Mouse (Mus musculus) MEL (cell line): Measurements from ENCODE around the gene Arhgef39. TPM values are rescaled to one million over a fixed set of nuclear protein-coding genes. Genes with fewer than 3 reads are reported as not detected.

Experiments
- DNase-seq: peaks from one replicate; pipeline ENCODE4 v3.0.0; 2011; ENCODE audit warnings: low read depth, low spot score
- H3K27ac ChIP-seq: 2 replicates; pipeline ENCODE4 v1.5.1; 2012; ENCODE audit warnings: low read depth, mild to moderate bottlenecking, control low read depth, low read length, moderate library complexity; ENCODE audit not compliant: control insufficient read depth
- H3K27me3 ChIP-seq, 2 experiments: fragments of 150-350 bp in 1 of 2; sonication (generic) in 1 of 2; 2 replicates each; pipeline ENCODE4 v1.6.1; 2012; ENCODE audit warnings: low read length in 2 of 2, mild to moderate bottlenecking in 2 of 2, improper control_type of control experiment in 1 of 2, moderate library complexity in 1 of 2; ENCODE audit not compliant: insufficient read depth in 2 of 2, control insufficient read depth in 1 of 2
- H3K36me3 ChIP-seq, 2 experiments: 2 replicates each; pipeline ENCODE4 v1.6.1; 2012 to 2014; ENCODE audit warnings: low read length in 2 of 2, improper control_type of control experiment in 1 of 2, inconsistent platforms in 1 of 2, mild to moderate bottlenecking in 1 of 2; ENCODE audit not compliant: insufficient read depth in 2 of 2, control insufficient read depth in 1 of 2
- H3K4me1 ChIP-seq, 2 experiments: fragments of 150-350 bp in 1 of 2; sonication (generic) in 1 of 2; 2 replicates each; pipeline ENCODE4 v1.6.1; 2012; ENCODE audit warnings: low read length in 2 of 2, improper control_type of control experiment in 1 of 2, mild to moderate bottlenecking in 1 of 2; ENCODE audit not compliant: insufficient read depth in 2 of 2, control insufficient read depth in 1 of 2
- H3K4me3 ChIP-seq, 2 experiments: fragments of 150-350 bp in 1 of 2; sonication (generic) in 1 of 2; 2 replicates each; pipeline ENCODE4 v1.5.1; 2012; ENCODE audit warnings: low read depth in 2 of 2, low read length in 2 of 2, mild to moderate bottlenecking in 2 of 2, moderate library complexity in 2 of 2, control low read depth in 1 of 2, improper control_type of control experiment in 1 of 2; ENCODE audit not compliant: control insufficient read depth in 1 of 2, insufficient read depth in 1 of 2
- H3K79me2 ChIP-seq: 2 replicates; pipeline ENCODE4 v1.6.1; 2012; ENCODE audit warnings: mild to moderate bottlenecking, low read length, moderate library complexity; ENCODE audit not compliant: control insufficient read depth, poor library complexity, insufficient read depth
- H3K9ac ChIP-seq: 2 replicates; pipeline ENCODE4 v1.6.1; 2012; ENCODE audit warnings: low read depth, mild to moderate bottlenecking, control low read depth, low read length, moderate library complexity; ENCODE audit not compliant: control insufficient read depth, poor library complexity, severe bottlenecking
- H3K9me3 ChIP-seq: fragments of 150-350 bp; sonication (generic); replicated peaks from 2 replicates; pipeline ENCODE4 v1.6.1; 2012; ENCODE audit warnings: mild to moderate bottlenecking, low read length, improper control_type of control experiment, moderate library complexity; ENCODE audit not compliant: insufficient read depth
- BHLHE40 ChIP-seq: IDR thresholded peaks from 2 replicates; pipeline ENCODE4 v1.6.1; 2012; ENCODE audit warnings: low read depth, mild to moderate bottlenecking, inconsistent platforms, low read length, improper control_type of control experiment, borderline replicate concordance
- CTCF ChIP-seq, 3 experiments: IDR thresholded peaks in 2 of 3; conservative IDR thresholded peaks in 1 of 3; 2 replicates each; pipeline ENCODE4 v1.5.1; 2011 to 2012; ENCODE audit warnings: low read length in 3 of 3, low read depth in 2 of 3, mild to moderate bottlenecking in 2 of 3, improper control_type of control experiment in 1 of 3, inconsistent platforms in 1 of 3, mixed read lengths in 1 of 3, moderate library complexity in 1 of 3; ENCODE audit not compliant: control insufficient read depth in 1 of 3, insufficient read depth in 1 of 3, poor library complexity in 1 of 3, severe bottlenecking in 1 of 3
- E2F4 ChIP-seq: IDR thresholded peaks from 2 replicates; pipeline ENCODE4 v1.6.1; 2011; ENCODE audit warnings: low read depth, low read length, improper control_type of control experiment, borderline replicate concordance
- EP300 ChIP-seq, 2 experiments: IDR thresholded peaks; 2 replicates each; pipeline ENCODE4 v1.6.1; 2011; ENCODE audit warnings: improper control_type of control experiment in 2 of 2, low read length in 2 of 2, low read depth in 1 of 2, mild to moderate bottlenecking in 1 of 2
- ETS1 ChIP-seq: IDR thresholded peaks from 2 replicates; pipeline ENCODE4 v1.6.1; 2012; ENCODE audit warnings: low read depth, mild to moderate bottlenecking, inconsistent platforms, low read length, improper control_type of control experiment, moderate library complexity
- GABPA ChIP-seq: IDR thresholded peaks from 2 replicates; pipeline ENCODE4 v1.6.1; 2012; ENCODE audit warnings: low read depth, mild to moderate bottlenecking, inconsistent platforms, low read length, improper control_type of control experiment, moderate library complexity
- HCFC1 ChIP-seq: IDR thresholded peaks from 2 replicates; pipeline ENCODE4 v1.6.1; 2012; ENCODE audit warnings: low read depth, mild to moderate bottlenecking, inconsistent platforms, low read length, improper control_type of control experiment, moderate library complexity
- JUND ChIP-seq: IDR thresholded peaks from 2 replicates; pipeline ENCODE4 v1.6.1; 2011; ENCODE audit warnings: low read depth, mild to moderate bottlenecking, improper control_type of control experiment, low read length
- MAX ChIP-seq: IDR thresholded peaks from 2 replicates; pipeline ENCODE4 v1.6.1; 2011; ENCODE audit warnings: low read length, improper control_type of control experiment
- MAZ ChIP-seq: IDR thresholded peaks from 2 replicates; pipeline ENCODE4 v1.6.1; 2012; ENCODE audit warnings: low read depth, mild to moderate bottlenecking, inconsistent platforms, low read length, improper control_type of control experiment
- MEF2A ChIP-seq: IDR thresholded peaks from 2 replicates; pipeline ENCODE4 v1.6.1; 2014; ENCODE audit warnings: low read depth, mild to moderate bottlenecking, inconsistent platforms, low read length, improper control_type of control experiment; ENCODE audit not compliant: poor library complexity, insufficient replicate concordance, severe bottlenecking; ENCODE audit errors: extremely low read depth
- MYB ChIP-seq: IDR thresholded peaks from 2 replicates; pipeline ENCODE4 v1.6.1; 2011; ENCODE audit warnings: mild to moderate bottlenecking, low read depth, low read length, improper control_type of control experiment
- MYC ChIP-seq: IDR thresholded peaks from 2 replicates; pipeline ENCODE4 v1.6.1; 2011; ENCODE audit warnings: low read depth, mild to moderate bottlenecking, low read length, improper control_type of control experiment, moderate library complexity
- NELFE ChIP-seq: IDR thresholded peaks from 2 replicates; pipeline ENCODE4 v1.6.1; 2011; ENCODE audit warnings: low read depth, low read length, improper control_type of control experiment
- POLR2AphosphoS5 ChIP-seq: IDR thresholded peaks from 2 replicates; pipeline ENCODE4 v1.6.1; 2012; ENCODE audit warnings: low read depth, borderline replicate concordance, mild to moderate bottlenecking, inconsistent platforms, low read length, moderate library complexity, mixed read lengths
- SIN3A ChIP-seq: IDR thresholded peaks from 2 replicates; pipeline ENCODE4 v1.6.1; 2012; ENCODE audit warnings: low read length, improper control_type of control experiment, inconsistent platforms
- TAL1 ChIP-seq: IDR thresholded peaks from 2 replicates; pipeline ENCODE4 v1.6.1; 2012; ENCODE audit warnings: mild to moderate bottlenecking, inconsistent platforms, low read length, moderate library complexity, mixed read lengths
- TBP ChIP-seq: IDR thresholded peaks from 2 replicates; pipeline ENCODE4 v1.8.0; 2011; ENCODE audit warnings: low read depth, low read length, improper control_type of control experiment
- TCF12 ChIP-seq: IDR thresholded peaks from 2 replicates; pipeline ENCODE4 v1.6.1; 2014; ENCODE audit warnings: low read depth, mild to moderate bottlenecking, inconsistent platforms, low read length, improper control_type of control experiment, moderate library complexity
- USF2 ChIP-seq, 2 experiments: IDR thresholded peaks; 2 replicates each; pipeline ENCODE4 v1.6.1; 2011 to 2012; ENCODE audit warnings: improper control_type of control experiment in 2 of 2, low read length in 2 of 2, borderline replicate concordance in 1 of 2, inconsistent platforms in 1 of 2, low read depth in 1 of 2, mild to moderate bottlenecking in 1 of 2; ENCODE audit not compliant: insufficient read depth in 1 of 2
- ZMIZ1 ChIP-seq: IDR thresholded peaks from 2 replicates; pipeline ENCODE4 v1.6.1; 2012; ENCODE audit warnings: low read depth, mild to moderate bottlenecking, inconsistent platforms, low read length, improper control_type of control experiment, moderate library complexity
- ZNF384 ChIP-seq: IDR thresholded peaks from 2 replicates; pipeline ENCODE4 v1.6.1; 2012; ENCODE audit warnings: low read depth, mild to moderate bottlenecking, inconsistent platforms, low read length, improper control_type of control experiment
- polyA plus RNA-seq, 2 experiments: library from polyadenylated mRNA; stranded (reverse) in 1 of 2; unstranded in 1 of 2; fragments of >175 nt in 1 of 2; fragments of >200 nt in 1 of 2; gene quantifications; 2 replicates each; pipeline versions ENCODE4 v1.2.1 to v1.2.4; 2012; ENCODE audit warnings: low replicate concordance in 2 of 2, low read depth in 1 of 2; ENCODE audit not compliant: insufficient read length in 2 of 2, insufficient read depth in 1 of 2, missing spikeins in 1 of 2
- total RNA-seq: library from RNA; depleted of rRNA; stranded (reverse); fragments of 300-350 nt; gene quantifications from 2 replicates; pipeline ENCODE4 v1.2.3, GENCODE M21; 2012

Gene Arhgef39
- total and polyA plus RNA-seq, 3 experiments: 26.3 to 56.7 TPM; not detected in 1

- no peak for TF ChIP-seq GABPA
- no peak for TF ChIP-seq HCFC1
- no peak for TF ChIP-seq ZNF384
Observed at GRCm38 (mm10) chr4:43470301-43470700, 29.2 kb downstream of the Arhgef39 start (continued).

GRCm38 (mm10) chr4:43466872-43467271, 32.6 kb downstream of the Arhgef39 start:
- TF ChIP-seq USF2 (IDR thresholded peaks at IDR 0.05; ENCODE audit: borderline replicate concordance in 1 of 2, insufficient read depth in 1 of 2, low read depth in 1 of 2, low read length in 2 of 2) (no peak), MAZ (no peak), MEF2A (no peak), MAX (no peak), CTCF (IDR thresholded peaks at IDR 0.05 in 2 of 3, conservative IDR thresholded peaks at IDR 0.05 in 1 of 3; ENCODE audit: control insufficient read depth in 1 of 3, insufficient read depth in 1 of 3, low read depth in 2 of 3, low read length in 3 of 3, poor library complexity in 1 of 3, severe bottlenecking in 1 of 3) (no peak), SIN3A (no peak), TCF12 (no peak), BHLHE40 (no peak), POLR2AphosphoS5 (no peak), ZMIZ1 (no peak), JUND (no peak), ZNF384 (no peak), MYC (no peak), E2F4 (no peak), EP300 (IDR thresholded peaks at IDR 0.05; ENCODE audit: low read depth in 1 of 2, low read length in 2 of 2) (no peak), TAL1 (no peak), NELFE (no peak), TBP (no peak), ETS1 (no peak), MYB (no peak)
- TF ChIP-seq, all 39 proteins: peak for 0
- Histone ChIP-seq H3K36me3 (peaks cover 0 to 5% of the 10 kb centered on the region in 2 experiments; a peak in 2 of 4 replicates), H3K4me3 (no peak overlapping the region), H3K27ac (no peak overlapping the region), H3K9me3 (no peaks in the 10 kb centered on the region), H3K79me2 (no peaks in the 10 kb centered on the region), H3K4me1 (peaks cover 4 to 6% of the 10 kb centered on the region in 2 experiments; a peak in 1 of 4 replicates), H3K27me3 (no peaks in the 10 kb centered on the region), H3K9ac (no peak overlapping the region)
- DNase-seq: no peak
